Mouse (Mus musculus): ENCODE measurements around the gene Gimap4.
"Not testable (repeated sequence)": the region's sequence is repeated elsewhere in the genome, so short reads cannot be mapped to it uniquely, and the experiment has no call there.

Gene Gimap4

GRCm38 (mm10) chr6:48678391-48678790 is 6.0 kb upstream of the Gimap4 start:
- no peaks in the 10 kb centered on the region for H3K36me3 ChIP-seq (ENCODE audit: insufficient read depth, low read length)
- H3K27me3 ChIP-seq (ENCODE audit: insufficient read depth, low read length), result no peaks in the 10 kb centered on the region
- TF ChIP-seq POU5F1 (IDR thresholded peaks at IDR 0.05; ENCODE audit: borderline replicate concordance, low read length), result no peak
- H3K9me3 ChIP-seq (ENCODE audit: low read length), result peaks cover 8% of the 10 kb centered on the region
- peaks cover 33% of the 10 kb centered on the region for H3K4me1 ChIP-seq (replicated peaks; ENCODE audit: low read depth, low read length)
- no peak overlapping the region for H3K4me3 ChIP-seq (replicated peaks; ENCODE audit: low read length)

DNA sequence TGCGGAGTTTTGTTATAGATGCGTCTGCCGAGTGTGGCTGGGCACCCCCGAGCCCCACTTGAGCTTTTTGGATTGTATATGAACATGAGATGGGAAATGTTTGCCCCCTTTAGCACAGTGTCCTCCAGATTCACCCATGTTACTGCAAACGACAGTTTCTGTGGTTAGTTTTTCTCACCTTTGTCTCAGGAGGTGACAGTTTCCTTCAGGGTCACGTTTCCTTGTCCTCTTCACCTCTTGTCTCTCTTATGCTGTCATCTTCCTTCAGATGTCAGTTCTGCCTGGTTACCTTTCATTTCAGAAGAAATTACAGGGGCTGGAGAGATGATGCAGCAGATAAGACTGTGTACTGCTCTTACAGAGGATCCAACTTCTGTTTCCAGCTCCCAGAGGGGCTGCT is 4.6 kb upstream of the Gimap4 start:
- TF ChIP-seq CTCF (conservative IDR thresholded peaks at IDR 0.05; ENCODE audit: low read length), result no peak
- TF ChIP-seq NANOG (IDR thresholded peaks at IDR 0.05; ENCODE audit: borderline replicate concordance, low read length), result no peak
- TF ChIP-seq POU5F1 (IDR thresholded peaks at IDR 0.05; ENCODE audit: borderline replicate concordance, low read length), result no peak
- Histone ChIP-seq H3K4me1 (replicated peaks; ENCODE audit: low read depth, low read length) (peaks cover 28% of the 10 kb centered on the region), H3K9me3 (ENCODE audit: low read length) (no peaks in the 10 kb centered on the region), H3K27me3 (ENCODE audit: insufficient read depth, low read length) (no peaks in the 10 kb centered on the region), H3K36me3 (ENCODE audit: insufficient read depth, low read length) (no peaks in the 10 kb centered on the region), H3K4me3 (replicated peaks; ENCODE audit: low read length) (no peak overlapping the region)

DNA sequence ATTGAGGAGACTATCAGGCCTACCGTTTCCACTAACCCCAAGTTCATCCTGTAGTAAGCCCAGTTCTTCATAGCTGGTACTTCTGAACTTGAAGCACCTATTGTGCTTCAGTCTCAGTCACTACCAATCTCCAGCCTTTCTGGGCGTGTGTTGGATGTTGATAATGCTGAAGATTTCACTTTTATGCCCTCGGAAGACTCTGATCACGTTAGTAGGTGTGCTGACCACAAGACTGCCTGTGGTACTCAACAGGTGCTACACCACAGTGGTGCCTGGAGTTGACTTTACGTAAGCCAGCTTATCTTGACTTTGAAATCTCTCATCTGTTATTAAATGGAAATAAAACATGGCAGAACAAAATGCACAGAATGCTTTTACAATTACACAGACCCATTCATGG is 3.9 kb upstream of the Gimap4 start:
- no peaks in the 10 kb centered on the region for H3K36me3 ChIP-seq (ENCODE audit: insufficient read depth, low read length)
- H3K9me3 ChIP-seq (ENCODE audit: low read length), result no peaks in the 10 kb centered on the region
- H3K27me3 ChIP-seq (ENCODE audit: insufficient read depth, low read length), result no peaks in the 10 kb centered on the region
- H3K4me3 ChIP-seq (replicated peaks; ENCODE audit: low read length), result no peak overlapping the region
- peaks cover 22% of the 10 kb centered on the region for H3K4me1 ChIP-seq (replicated peaks; ENCODE audit: low read depth, low read length)
- TF ChIP-seq CTCF (conservative IDR thresholded peaks at IDR 0.05; ENCODE audit: low read length) (no peak), POU5F1 (IDR thresholded peaks at IDR 0.05; ENCODE audit: borderline replicate concordance, low read length) (no peak), NANOG (IDR thresholded peaks at IDR 0.05; ENCODE audit: borderline replicate concordance, low read length) (no peak)

DNA sequence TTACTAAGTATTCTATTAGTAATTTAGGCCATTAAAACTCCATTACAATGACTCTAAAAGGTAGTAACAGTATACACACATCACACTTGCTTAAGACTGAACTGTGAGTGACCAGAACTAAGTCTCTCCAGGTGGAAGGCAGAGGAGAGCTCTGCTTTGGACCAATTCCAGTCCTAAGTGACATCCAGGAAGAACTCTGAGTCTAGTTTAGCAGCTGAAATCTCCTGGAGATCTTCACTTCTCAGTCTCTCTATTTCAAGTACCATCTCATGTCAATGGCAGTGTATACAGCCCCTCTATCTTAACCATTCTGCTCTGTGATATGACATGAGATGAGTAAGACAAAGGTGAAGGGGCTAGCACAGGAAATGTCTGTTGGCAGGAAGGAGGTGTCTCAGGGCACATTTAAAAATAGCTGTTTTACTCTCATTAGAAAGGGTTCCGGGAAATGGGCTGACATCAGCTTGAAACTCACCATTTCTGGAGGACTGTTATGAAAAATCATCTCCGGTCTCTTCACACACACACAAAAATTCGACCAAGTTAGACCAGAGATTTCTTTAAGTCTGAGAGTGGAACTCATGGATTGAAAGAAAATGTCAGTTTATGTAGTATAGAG is 2.8 kb upstream of the Gimap4 start:
- Histone ChIP-seq H3K27me3 (ENCODE audit: insufficient read depth, low read length) (no peaks in the 10 kb centered on the region), H3K9me3 (ENCODE audit: low read length) (no peaks in the 10 kb centered on the region), H3K4me3 (replicated peaks; ENCODE audit: low read length) (no peak overlapping the region), H3K4me1 (replicated peaks; ENCODE audit: low read depth, low read length) (peaks cover 11% of the 10 kb centered on the region), H3K36me3 (ENCODE audit: insufficient read depth, low read length) (no peaks in the 10 kb centered on the region)
- TF ChIP-seq POU5F1 (IDR thresholded peaks at IDR 0.05; ENCODE audit: borderline replicate concordance, low read length), result no peak
- no peak for TF ChIP-seq CTCF (conservative IDR thresholded peaks at IDR 0.05; ENCODE audit: low read length)
- no peak for TF ChIP-seq NANOG (IDR thresholded peaks at IDR 0.05; ENCODE audit: borderline replicate concordance, low read length)

DNA sequence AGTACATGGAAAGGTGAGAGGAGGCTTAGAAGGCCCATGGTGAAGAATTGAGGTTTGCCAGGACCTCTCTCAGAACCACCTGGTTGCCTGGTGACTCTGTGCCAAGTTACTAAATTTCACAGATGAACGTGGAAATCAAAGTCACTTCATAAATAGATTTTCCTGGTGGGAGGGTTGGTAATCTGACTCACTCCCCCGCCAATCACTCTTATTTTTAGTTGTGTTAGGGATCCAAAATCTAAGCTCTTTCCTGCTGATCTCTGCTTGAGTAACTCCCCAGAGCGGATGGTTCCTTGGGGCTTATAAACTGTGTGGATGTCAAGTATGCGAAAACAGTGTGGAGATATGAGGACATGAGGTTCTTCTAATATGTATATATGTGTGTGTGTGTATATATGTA is 2.1 kb upstream of the Gimap4 start:
- no peaks in the 10 kb centered on the region for H3K36me3 ChIP-seq (ENCODE audit: insufficient read depth, low read length)
- H3K9me3 ChIP-seq (ENCODE audit: low read length), result no peaks in the 10 kb centered on the region
- no peaks in the 10 kb centered on the region for H3K27me3 ChIP-seq (ENCODE audit: insufficient read depth, low read length)
- peaks cover 5% of the 10 kb centered on the region for H3K4me1 ChIP-seq (replicated peaks; ENCODE audit: low read depth, low read length)
- TF ChIP-seq POU5F1 (IDR thresholded peaks at IDR 0.05; ENCODE audit: borderline replicate concordance, low read length) (no peak), NANOG (IDR thresholded peaks at IDR 0.05; ENCODE audit: borderline replicate concordance, low read length) (no peak), CTCF (conservative IDR thresholded peaks at IDR 0.05; ENCODE audit: low read length) (no peak)
- no peak overlapping the region for H3K4me3 ChIP-seq (replicated peaks; ENCODE audit: low read length)

DNA sequence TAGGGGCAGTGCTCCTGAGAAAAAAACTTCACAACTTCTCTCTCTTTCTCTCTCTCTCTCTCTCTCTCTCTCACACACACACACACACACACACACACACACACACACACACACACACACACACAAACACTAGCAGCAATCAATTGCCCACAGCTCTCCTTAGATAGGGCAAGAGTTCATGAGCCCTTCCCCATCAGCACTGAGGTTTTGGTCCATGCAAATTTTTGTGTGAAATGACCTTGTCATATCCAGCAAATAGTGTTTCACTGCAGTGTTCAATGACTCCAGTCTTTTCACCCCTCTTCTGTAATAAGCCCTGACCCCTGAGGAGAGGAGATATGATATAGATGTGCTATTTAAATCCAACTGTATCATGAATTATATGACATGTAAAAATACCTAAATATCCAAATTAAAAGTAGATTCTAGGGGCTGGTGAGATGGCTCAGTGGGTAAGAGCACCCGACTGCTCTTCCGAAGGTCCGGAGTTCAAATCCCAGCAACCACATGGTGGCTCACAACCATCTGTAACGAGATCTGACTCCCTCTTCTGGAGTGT is 1.0 kb upstream of the Gimap4 start:
- H3K4me3 ChIP-seq (replicated peaks; ENCODE audit: low read length); H3K36me3 ChIP-seq (ENCODE audit: insufficient read depth, low read length); H3K9me3 ChIP-seq (ENCODE audit: low read length); H3K27me3 ChIP-seq (ENCODE audit: insufficient read depth, low read length); H3K4me1 ChIP-seq (replicated peaks; ENCODE audit: low read depth, low read length): not testable (repeated sequence)

- Histone ChIP-seq H3K36me3 (ENCODE audit: insufficient read depth, low read length) (no peaks in the 10 kb centered on the region), H3K9me3 (ENCODE audit: low read length) (no peaks in the 10 kb centered on the region), H3K27me3 (ENCODE audit: insufficient read depth, low read length) (no peaks in the 10 kb centered on the region), H3K4me3 (replicated peaks; ENCODE audit: low read length) (no peak overlapping the region), H3K4me1 (replicated peaks; ENCODE audit: low read depth, low read length) (no peaks in the 10 kb centered on the region)
- TF ChIP-seq CTCF (conservative IDR thresholded peaks at IDR 0.05; ENCODE audit: low read length), result no peak
- TF ChIP-seq NANOG (IDR thresholded peaks at IDR 0.05; ENCODE audit: borderline replicate concordance, low read length), result no peak
- no peak for TF ChIP-seq POU5F1 (IDR thresholded peaks at IDR 0.05; ENCODE audit: borderline replicate concordance, low read length)
Measured at GRCm38 (mm10) chr6:48684806-48685205, 457 bp downstream of the Gimap4 start.

DNA sequence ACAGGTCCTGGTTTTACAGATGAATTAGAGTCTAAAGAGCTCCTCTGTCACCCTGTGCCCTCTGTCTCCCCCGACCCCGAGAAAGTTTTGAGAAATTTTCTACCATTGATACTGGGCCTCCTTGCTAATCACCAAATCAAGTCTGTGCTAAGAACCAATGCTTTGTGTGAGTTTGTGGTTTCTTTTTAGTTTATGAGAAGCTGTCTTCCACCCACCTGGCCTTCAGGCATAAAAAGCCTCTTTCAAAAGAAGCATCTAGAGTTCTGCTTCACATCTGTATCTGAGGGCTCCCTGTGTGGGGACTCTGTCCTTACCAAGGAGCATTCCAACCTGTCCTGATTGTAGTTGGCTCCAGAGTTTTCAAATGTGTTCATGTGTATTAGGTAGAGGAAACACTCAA is 902 bp downstream of the Gimap4 start:
- Histone ChIP-seq H3K4me1 (replicated peaks; ENCODE audit: low read depth, low read length) (no peaks in the 10 kb centered on the region), H3K9me3 (ENCODE audit: low read length) (no peaks in the 10 kb centered on the region), H3K27me3 (ENCODE audit: insufficient read depth, low read length) (no peaks in the 10 kb centered on the region), H3K36me3 (ENCODE audit: insufficient read depth, low read length) (no peaks in the 10 kb centered on the region), H3K4me3 (replicated peaks; ENCODE audit: low read length) (no peak overlapping the region)
- TF ChIP-seq CTCF (conservative IDR thresholded peaks at IDR 0.05; ENCODE audit: low read length) (no peak), NANOG (IDR thresholded peaks at IDR 0.05; ENCODE audit: borderline replicate concordance, low read length) (no peak), POU5F1 (IDR thresholded peaks at IDR 0.05; ENCODE audit: borderline replicate concordance, low read length) (no peak)

Data from E14TG2a.4 (cell line).